Mouse (Mus musculus): Measurements from ENCODE around the gene Gpcpd1. TPM values are rescaled to one million over a fixed set of nuclear protein-coding genes. Genes with fewer than 3 reads are reported as not detected.

Gene Gpcpd1
- polyA plus RNA-seq, 1 experiment from 2014 or later: 33.7 TPM

GRCm38 (mm10) chr2:132578059-132578458, 9.5 kb downstream of the Gpcpd1 start:
- Histone ChIP-seq H3K4me1 (replicated peaks; ENCODE audit: control insufficient read depth, insufficient read depth, low read length) (no peaks in the 10 kb centered on the region), H3K9me3 (ENCODE audit: control insufficient read depth) (no peaks in the 10 kb centered on the region), H3K4me3 (ENCODE audit: low read depth, low read length) (peak overlapping the region; percentile 80), H3K4me2 (replicated peaks; ENCODE audit: low read depth) (peak overlapping the region; percentile 75), H3K27ac (ENCODE audit: low read depth, low read length) (peak overlapping the region; percentile 99), H3K27me3 (replicated peaks; ENCODE audit: control insufficient read depth, insufficient read depth, low read length) (no peaks in the 10 kb centered on the region), H3K9ac (ENCODE audit: low read depth, low read length) (peak overlapping the region; percentile 97), H3K36me3 (ENCODE audit: control insufficient read depth, insufficient read depth) (no peaks in the 10 kb centered on the region)
- WGBS: 3% methylated on average over 22 of the region's 38 CpGs
- ATAC-seq: peak; percentile 100
- TF ChIP-seq CTCF (IDR thresholded peaks at IDR 0.05; ENCODE audit: low read depth): peak; percentile 74

DNA sequence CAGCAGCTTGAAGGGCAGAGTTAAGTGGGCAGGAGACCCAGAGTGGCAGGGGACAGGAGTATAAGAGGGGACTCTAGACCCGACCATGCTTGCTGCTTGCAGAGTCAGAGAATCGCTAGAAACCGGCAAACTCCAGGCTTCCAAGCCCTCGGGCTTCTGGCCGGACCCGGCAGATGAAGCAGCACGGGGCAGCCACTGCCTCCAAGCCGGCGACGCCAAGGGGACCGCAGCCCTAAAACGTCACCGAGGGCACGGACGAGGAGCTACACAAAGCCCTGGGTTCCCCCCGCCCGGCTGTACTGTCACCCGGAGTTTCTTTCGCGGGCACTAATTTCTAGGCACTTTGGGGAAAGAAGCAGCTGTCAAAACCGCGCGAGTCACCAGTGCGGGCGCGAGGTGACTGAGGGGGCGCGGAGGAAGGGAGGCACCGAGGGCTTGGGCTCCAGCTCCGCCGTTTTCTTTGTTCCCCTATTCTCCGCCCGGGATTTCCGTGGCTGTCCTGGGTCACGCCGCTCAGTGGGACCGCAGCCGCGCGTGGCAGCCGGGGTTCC, 10.0 kb downstream of the Gpcpd1 start:
- no peak for TF ChIP-seq CTCF (IDR thresholded peaks at IDR 0.05; ENCODE audit: low read depth)
- no peaks in the 10 kb centered on the region for H3K4me1 ChIP-seq (replicated peaks; ENCODE audit: control insufficient read depth, insufficient read depth, low read length)
- H3K9ac ChIP-seq (ENCODE audit: low read depth, low read length): peak overlapping the region; percentile 97
- peak overlapping the region; percentile 80 for H3K4me3 ChIP-seq (ENCODE audit: low read depth, low read length)
- no peaks in the 10 kb centered on the region for H3K9me3 ChIP-seq (ENCODE audit: control insufficient read depth)
- peak overlapping the region; percentile 99 for H3K27ac ChIP-seq (ENCODE audit: low read depth, low read length)
- H3K36me3 ChIP-seq (ENCODE audit: control insufficient read depth, insufficient read depth): no peaks in the 10 kb centered on the region
- peak overlapping the region; percentile 75 for H3K4me2 ChIP-seq (replicated peaks; ENCODE audit: low read depth)
- H3K27me3 ChIP-seq (replicated peaks; ENCODE audit: control insufficient read depth, insufficient read depth, low read length): no peaks in the 10 kb centered on the region
- WGBS: 0% methylated on average over 39 of the region's 41 CpGs
- ATAC-seq: peak; percentile 63

DNA sequence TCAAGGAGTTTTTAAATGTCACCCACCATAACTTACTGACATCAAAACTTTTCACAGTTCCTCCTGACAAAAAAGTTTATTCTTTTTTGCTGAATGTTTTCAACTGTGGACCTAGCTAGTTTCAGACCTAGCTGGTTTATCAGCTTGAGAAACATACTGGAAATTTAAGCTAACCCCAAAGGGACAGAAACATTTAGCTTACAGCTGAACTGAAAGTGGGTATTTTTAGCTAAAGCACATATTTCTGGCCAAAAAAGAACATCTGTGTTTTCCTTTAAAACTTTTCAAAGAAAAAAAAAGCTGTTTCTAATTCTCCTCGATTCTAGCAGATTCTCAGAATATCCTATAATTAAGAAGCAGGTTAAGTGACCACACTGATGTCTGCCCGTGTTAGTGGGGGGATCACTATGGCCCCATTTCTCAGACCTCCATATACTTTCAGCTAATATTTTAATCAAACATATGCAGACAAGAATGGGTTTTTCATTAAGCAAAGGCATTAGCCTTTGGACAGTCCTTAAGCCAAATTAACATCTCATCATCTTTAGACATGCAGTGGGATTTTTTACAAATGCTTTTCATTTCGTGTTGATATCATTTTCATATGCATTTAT, 10.9 kb downstream of the Gpcpd1 start:
- WGBS: 29% methylated on average over 3 of the region's 3 CpGs
- no peaks in the 10 kb centered on the region for H3K4me1 ChIP-seq (replicated peaks; ENCODE audit: control insufficient read depth, insufficient read depth, low read length)
- ATAC-seq: no peak
- H3K27me3 ChIP-seq (replicated peaks; ENCODE audit: control insufficient read depth, insufficient read depth, low read length): no peaks in the 10 kb centered on the region
- H3K9ac ChIP-seq (ENCODE audit: low read depth, low read length): no peak overlapping the region
- H3K4me3 ChIP-seq (ENCODE audit: low read depth, low read length): peak overlapping the region; percentile 80; the same call in 1 of the 2 replicates
- H3K4me2 ChIP-seq (replicated peaks; ENCODE audit: low read depth): peak overlapping the region; percentile 75
- no peaks in the 10 kb centered on the region for H3K9me3 ChIP-seq (ENCODE audit: control insufficient read depth)
- no peak for TF ChIP-seq CTCF (IDR thresholded peaks at IDR 0.05; ENCODE audit: low read depth)
- no peaks in the 10 kb centered on the region for H3K36me3 ChIP-seq (ENCODE audit: control insufficient read depth, insufficient read depth)
- H3K27ac ChIP-seq (ENCODE audit: low read depth, low read length): no peak overlapping the region

DNA sequence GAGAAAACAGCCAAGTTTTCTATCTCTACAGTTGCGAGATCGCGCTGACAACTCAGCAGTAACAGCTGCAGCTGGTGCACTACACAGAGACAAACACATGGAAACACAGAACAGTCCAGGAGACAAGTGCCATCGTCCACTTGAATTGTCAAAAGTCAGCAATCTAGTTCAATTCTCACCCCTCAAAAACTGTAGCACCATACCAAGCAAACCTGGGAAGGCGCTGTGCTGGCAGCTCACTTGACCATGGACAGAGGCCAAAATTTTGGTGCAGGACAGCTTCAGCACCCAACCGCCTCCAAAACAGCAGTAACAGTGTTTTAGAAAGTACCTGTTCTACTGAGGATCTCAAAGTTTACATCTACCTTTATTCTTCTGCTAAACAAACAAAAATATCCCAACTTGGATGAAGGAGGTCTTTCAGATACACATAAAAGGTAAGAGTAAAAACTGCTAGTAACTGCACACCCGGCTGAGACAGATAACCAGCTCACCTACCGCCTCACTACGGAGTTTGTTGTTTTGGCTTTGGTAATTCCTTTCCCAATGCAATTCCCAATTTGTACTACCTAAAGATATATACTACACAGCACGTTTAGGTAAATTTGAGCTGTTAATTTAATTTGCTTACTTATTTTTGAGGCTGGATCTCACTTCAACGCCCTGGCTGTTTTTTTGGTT, 11.6 kb downstream of the Gpcpd1 start:
- peak overlapping the region; percentile 33; the same call in 1 of the 2 replicates for H3K4me2 ChIP-seq (replicated peaks; ENCODE audit: low read depth)
- no peaks in the 10 kb centered on the region for H3K36me3 ChIP-seq (ENCODE audit: control insufficient read depth, insufficient read depth)
- H3K27ac ChIP-seq (ENCODE audit: low read depth, low read length): 0 out of 2 replicates have a peak overlapping the region, but pooled peaks have one; percentile 3
- TF ChIP-seq CTCF (IDR thresholded peaks at IDR 0.05; ENCODE audit: low read depth): no peak
- no peaks in the 10 kb centered on the region for H3K9me3 ChIP-seq (ENCODE audit: control insufficient read depth)
- H3K4me1 ChIP-seq (replicated peaks; ENCODE audit: control insufficient read depth, insufficient read depth, low read length): no peaks in the 10 kb centered on the region
- no peaks in the 10 kb centered on the region for H3K27me3 ChIP-seq (replicated peaks; ENCODE audit: control insufficient read depth, insufficient read depth, low read length)
- no peak overlapping the region for H3K9ac ChIP-seq (ENCODE audit: low read depth, low read length)
- WGBS: 70% methylated on average over 11 of the region's 11 CpGs
- no peak for ATAC-seq
- no peak overlapping the region for H3K4me3 ChIP-seq (ENCODE audit: low read depth, low read length)

DNA sequence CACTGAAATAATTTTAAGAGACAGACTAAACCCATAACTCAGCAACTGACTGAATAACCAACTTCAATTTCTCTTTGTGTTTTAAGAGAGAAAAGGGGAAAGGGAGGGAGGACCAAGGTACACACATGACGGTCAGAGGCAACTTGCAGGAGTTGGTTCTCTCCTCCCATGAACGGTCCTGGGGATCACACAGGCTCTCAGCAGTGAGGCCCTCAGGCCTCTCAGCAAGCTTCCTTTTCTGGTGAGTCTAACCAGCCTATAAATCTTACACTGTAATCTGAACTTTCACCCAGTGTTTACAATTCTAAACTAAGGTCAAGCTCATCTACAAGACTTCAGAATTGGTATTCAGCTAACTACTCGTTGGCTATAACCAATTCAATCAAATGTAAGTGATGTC, 12.3 kb downstream of the Gpcpd1 start:
- Histone ChIP-seq H3K4me3 (ENCODE audit: low read depth, low read length) (no peak overlapping the region), H3K27me3 (replicated peaks; ENCODE audit: control insufficient read depth, insufficient read depth, low read length) (no peaks in the 10 kb centered on the region), H3K36me3 (ENCODE audit: control insufficient read depth, insufficient read depth) (0 out of 2 replicates have a peak, but pooled peaks cover 2% of the 10 kb centered on the region), H3K9me3 (ENCODE audit: control insufficient read depth) (no peaks in the 10 kb centered on the region), H3K4me1 (replicated peaks; ENCODE audit: control insufficient read depth, insufficient read depth, low read length) (no peaks in the 10 kb centered on the region), H3K4me2 (replicated peaks; ENCODE audit: low read depth) (peak overlapping the region; percentile 33; the same call in 1 of the 2 replicates), H3K27ac (ENCODE audit: low read depth, low read length) (no peak overlapping the region), H3K9ac (ENCODE audit: low read depth, low read length) (no peak overlapping the region)
- TF ChIP-seq CTCF (IDR thresholded peaks at IDR 0.05; ENCODE audit: low read depth): no peak
- ATAC-seq: no peak
- 34% methylated on average over 3 of the region's 3 CpGs for WGBS

GRCm38 (mm10) chr2:132573280-132573679, 14.2 kb downstream of the Gpcpd1 start:
- no peak for ATAC-seq
- Histone ChIP-seq H3K9me3 (ENCODE audit: control insufficient read depth) (no peaks in the 10 kb centered on the region), H3K4me1 (replicated peaks; ENCODE audit: control insufficient read depth, insufficient read depth, low read length) (no peaks in the 10 kb centered on the region), H3K27ac (ENCODE audit: low read depth, low read length) (no peak overlapping the region), H3K27me3 (replicated peaks; ENCODE audit: control insufficient read depth, insufficient read depth, low read length) (no peaks in the 10 kb centered on the region), H3K4me3 (ENCODE audit: low read depth, low read length) (no peak overlapping the region), H3K36me3 (ENCODE audit: control insufficient read depth, insufficient read depth) (peaks cover 10% of the 10 kb centered on the region; the same call in 1 of the 2 replicates), H3K9ac (ENCODE audit: low read depth, low read length) (no peak overlapping the region), H3K4me2 (replicated peaks; ENCODE audit: low read depth) (no peak overlapping the region)
- TF ChIP-seq CTCF (IDR thresholded peaks at IDR 0.05; ENCODE audit: low read depth): no peak
- WGBS: 87% methylated on average over 2 of the region's 2 CpGs
